Mouse (Mus musculus) olfactory bulb, adult 2 months (tissue): Measurements from ENCODE around the gene Ciapin1.

Experiments used
- CTCF ChIP-seq: fragments of 200-500 bp; IDR thresholded peaks from 2 replicates; pipeline ENCODE4 v1.5.1; 2012; ENCODE audit warnings: low read depth, mild to moderate bottlenecking, low read length, moderate library complexity; ENCODE audit not compliant: insufficient read depth
- POLR2A ChIP-seq: fragments of 200-500 bp; IDR thresholded peaks from 2 replicates; pipeline ENCODE4 v1.6.1; 2012; ENCODE audit warnings: mild to moderate bottlenecking, low read depth, low read length, moderate library complexity; ENCODE audit not compliant: insufficient read depth

- TF ChIP-seq POLR2A (no peak), CTCF (no peak)
Measured at GRCm38 (mm10) chr8:94866921-94867320, 28.8 kb upstream of the Ciapin1 start.
